Mouse (Mus musculus) ES-E14 (cell line): ENCODE results near the gene Irf1.

Source experiments
- CHD2 ChIP-seq: IDR thresholded peaks from 2 replicates; pipeline ENCODE4 v1.6.1; 2014; ENCODE audit warnings: mild to moderate bottlenecking, low read depth, low read length, inconsistent platforms
- MAFK ChIP-seq: IDR thresholded peaks from 2 replicates; pipeline ENCODE4 v1.6.1; 2014; ENCODE audit warnings: mild to moderate bottlenecking, low read depth, low read length, inconsistent platforms; ENCODE audit not compliant: insufficient read depth
- ZC3H11A ChIP-seq: IDR thresholded peaks from 2 replicates; pipeline ENCODE4 v1.6.1; 2012; ENCODE audit warnings: low read depth, mild to moderate bottlenecking, inconsistent platforms, low read length, borderline replicate concordance
- ZNF384 ChIP-seq: IDR thresholded peaks from 2 replicates; pipeline ENCODE4 v1.6.1; 2012; ENCODE audit warnings: low read depth, low read length, inconsistent platforms

DNA sequence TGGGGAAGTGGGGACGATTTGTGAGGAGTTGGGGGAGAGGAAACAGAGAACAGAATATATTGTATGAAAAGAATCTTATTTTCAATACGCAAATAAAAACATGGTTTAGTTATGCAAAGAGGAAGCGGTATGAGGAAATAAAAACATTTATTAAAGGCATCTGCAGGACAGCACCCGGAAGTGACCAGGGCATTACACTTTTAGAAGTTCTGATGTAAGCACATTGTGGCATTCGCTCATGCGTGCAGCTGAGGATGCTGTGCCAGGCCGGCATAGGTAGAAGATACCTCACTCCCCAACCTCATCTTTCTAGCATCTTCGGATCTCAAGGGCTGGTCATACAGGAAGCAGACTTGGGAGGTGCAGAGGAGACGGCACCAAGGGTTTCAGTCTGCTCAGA is 13.5 kb downstream of the Irf1 start:
- TF ChIP-seq ZC3H11A (no peak), ZNF384 (no peak), CHD2 (no peak), MAFK (no peak)
